8 mouse cellular contexts compared by ENCODE assay signal in the genomic region with DNA sequence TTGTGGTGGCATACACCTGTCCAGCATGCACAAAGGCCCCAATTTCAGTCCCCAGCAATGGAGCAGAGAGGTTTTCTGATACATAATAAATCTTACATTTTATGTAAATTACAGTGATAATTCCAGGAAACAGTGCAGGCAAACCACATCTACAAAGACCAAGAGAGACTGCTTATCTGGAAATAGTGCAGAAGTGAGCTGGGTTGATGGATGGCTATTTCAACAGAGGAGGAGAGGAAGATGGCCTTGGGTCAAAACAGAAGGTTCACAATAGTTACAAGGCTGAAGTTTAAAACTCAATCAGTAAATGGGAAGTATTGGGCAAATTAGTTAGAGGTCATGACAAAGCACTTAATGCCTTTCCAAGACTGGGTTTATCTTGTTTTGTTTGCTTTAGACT. TPM values are rescaled to one million over a fixed set of nuclear protein-coding genes. Genes with fewer than 3 reads are reported as not detected.
A peak's percentile ranks its signal among the peaks of the same experiment; 100 is the strongest.
DNase-seq lines count a peak whose midpoint lies in the region; ATAC-seq and TF ChIP-seq lines count a peak whose summit lies in the region.

No protein-coding gene starts in this region.

- H3K36me3 ChIP-seq in hindbrain, embryonic 15.5 days: no peaks in the 10 kb centered on the region
- no peaks in the 10 kb centered on the region for H3K36me3 ChIP-seq in midbrain, postnatal 0 days (ENCODE audit: insufficient read depth, low read length)

- TF ChIP-seq CTCF in midbrain, postnatal 0 days (IDR thresholded peaks at IDR 0.05): no peak

- no peak for ATAC-seq in hindbrain, embryonic 15.5 days (ENCODE audit: low FRiP score, low read depth)
- no peak for ATAC-seq in midbrain, postnatal 0 days (ENCODE audit: low FRiP score)

- H3K9me3 ChIP-seq in hindbrain, embryonic 15.5 days: no peaks in the 10 kb centered on the region
- H3K9me3 ChIP-seq in midbrain, postnatal 0 days (ENCODE audit: low read length): no peaks in the 10 kb centered on the region

- H3K9ac ChIP-seq in hindbrain, embryonic 15.5 days: peak overlapping the region; percentile 94; the same call in 1 of the 2 replicates
- peak overlapping the region; percentile 98 for H3K9ac ChIP-seq in midbrain, postnatal 0 days (replicated peaks; ENCODE audit: low read length, poor library complexity, severe bottlenecking)

- H3K4me1 ChIP-seq in hindbrain, embryonic 15.5 days (replicated peaks): peaks cover 26% of the 10 kb centered on the region
- H3K4me1 ChIP-seq in midbrain, postnatal 0 days (ENCODE audit: insufficient read depth, low read length): no peaks in the 10 kb centered on the region

- H3K27me3 ChIP-seq in hindbrain, embryonic 15.5 days: no peaks in the 10 kb centered on the region
- no peaks in the 10 kb centered on the region for H3K27me3 ChIP-seq in midbrain, postnatal 0 days (ENCODE audit: insufficient read depth, low read length)

- intact Hi-C loops in left cerebral cortex, postnatal 36 days (cut with DNase I): loop anchor here (2.0 kb wide), 2 partner anchors 51 to 135 kb away; a partner anchor contains a TSS

- H3K4me3 ChIP-seq in hindbrain, embryonic 15.5 days: peak overlapping the region; percentile 89
- peak overlapping the region; percentile 100 for H3K4me3 ChIP-seq in midbrain, postnatal 0 days (ENCODE audit: low read depth, low read length)

- H3K27ac ChIP-seq in hindbrain, embryonic 15.5 days (replicated peaks): peak overlapping the region; percentile 94
- H3K27ac ChIP-seq in midbrain, postnatal 0 days (ENCODE audit: low read depth, low read length): peak overlapping the region; percentile 98

- H3K4me2 ChIP-seq in hindbrain, embryonic 15.5 days: peak overlapping the region; percentile 64
- H3K4me2 ChIP-seq in midbrain, postnatal 0 days (ENCODE audit: low read depth, low read length, poor library complexity, severe bottlenecking): peak overlapping the region; percentile 56

- DNase-seq in left cerebral cortex, adult 11 months (ENCODE audit: low spot score): peak; percentile 7
- no peak for DNase-seq in left cerebral cortex, postnatal 36 days (ENCODE audit: low spot score in 2 of 2)
- peak; percentile 42 for DNase-seq in c-Kit-positive CD71-positive TER-119-positive erythroid progenitor cells, embryonic 14.5 days (ENCODE audit: low spot score)
- DNase-seq in midbrain, postnatal 0 days (ENCODE audit: low spot score): no peak
- no peak for DNase-seq in frontal cortex, postnatal 10 days (ENCODE audit: low spot score in 2 of 2)
- DNase-seq in thymus, adult 18-20 months: no peak
- no peak for DNase-seq in cerebellum, postnatal 25 days

RNA-seq across cellular contexts. Expression of a gene that starts 0.9 kb away (rescaled TPM):
- 100 to 1,000 TPM; 101 to 125 TPM for total RNA-seq in left cerebral cortex, postnatal 36 days (2021)
- 16.9 and 17.2 TPM in 2 replicates for polyA plus RNA-seq in hindbrain, embryonic 15.5 days (2015; fragmentation: Nextera tagmentation; extraction: Ambion mirVana)
- total RNA-seq in midbrain, postnatal 0 days (2014; rRNA removed): 47.9 and 60.2 TPM in 2 replicates
- 7.9 and 8.1 TPM in 2 replicates for polyA plus RNA-seq in midbrain, postnatal 0 days (2015; fragmentation: Nextera tagmentation; extraction: Ambion mirVana)

RNA-seq across cellular contexts. Expression of a gene that starts 52.0 kb away (rescaled TPM):
- total RNA-seq in left cerebral cortex, postnatal 36 days (2021): 10 to 100 TPM; 47.0 to 50.8 TPM
- polyA plus RNA-seq in hindbrain, embryonic 15.5 days (2015; fragmentation: Nextera tagmentation; extraction: Ambion mirVana): 61.2 and 64.2 TPM in 2 replicates
- total RNA-seq in midbrain, postnatal 0 days (2014; rRNA removed): 49.6 and 53.8 TPM in 2 replicates
- 43.6 and 48.4 TPM in 2 replicates for polyA plus RNA-seq in midbrain, postnatal 0 days (2015; fragmentation: Nextera tagmentation; extraction: Ambion mirVana)

RNA-seq across cellular contexts. Expression of a gene that starts 52.3 kb away (rescaled TPM):
- 1 to 10 TPM; 3.9 to 5.3 TPM for total RNA-seq in left cerebral cortex, postnatal 36 days (2021)
- 0.88 and 1.5 TPM in 2 replicates for polyA plus RNA-seq in hindbrain, embryonic 15.5 days (2015; fragmentation: Nextera tagmentation; extraction: Ambion mirVana)
- total RNA-seq in midbrain, postnatal 0 days (2014; rRNA removed): 0.99 and 2.3 TPM in 2 replicates
- 1.4 and 1.6 TPM in 2 replicates for polyA plus RNA-seq in midbrain, postnatal 0 days (2015; fragmentation: Nextera tagmentation; extraction: Ambion mirVana)

Comparison
In these comparisons a context has a peak if more than half of its experiments do, and no peak if none do; other contexts are left out.
1. DNase-seq: peak in left cerebral cortex, adult 11 months (single experiment) and c-Kit-positive CD71-positive TER-119-positive erythroid progenitor cells, embryonic 14.5 days (single experiment); none in left cerebral cortex, postnatal 36 days (0 of 2), midbrain, postnatal 0 days (single experiment), frontal cortex, postnatal 10 days (0 of 2), thymus, adult 18-20 months (0 of 2) and cerebellum, postnatal 25 days (0 of 2).